Mouse (Mus musculus) mouse trophoblast stem cell (cell line): ENCODE data around the gene Ism1.

ENCODE experiments used
- in situ Hi-C, 2 experiments: fragments of 300-500 bp; cut with MseI, MboI; formaldehyde crosslinking; loops; 2 replicates in 1 of 2; 3 replicates in 1 of 2; pipeline ENCODE4 v1.15.1; 2025

Gene Ism1

DNA sequence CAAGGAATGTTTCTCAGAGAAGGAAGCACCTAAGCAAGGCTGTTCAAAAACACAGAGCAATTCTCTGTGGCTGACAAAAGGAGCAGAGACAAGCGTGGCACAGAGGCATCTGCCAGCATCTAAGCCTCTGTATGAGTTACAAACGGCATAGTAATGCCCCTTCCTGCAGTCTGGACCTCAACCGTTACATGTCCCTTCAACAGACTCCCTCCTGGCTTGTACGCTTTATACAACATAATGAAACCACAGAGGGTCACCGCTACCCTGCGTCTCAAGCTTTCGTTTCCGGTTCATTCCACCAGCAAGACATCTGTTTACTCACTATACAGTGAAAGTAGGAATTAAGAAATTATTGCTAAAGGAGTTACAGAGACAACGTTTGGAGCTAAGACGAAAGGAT is 34.1 kb downstream of the Ism1 start:
- in situ Hi-C loops = no loop called here

DNA sequence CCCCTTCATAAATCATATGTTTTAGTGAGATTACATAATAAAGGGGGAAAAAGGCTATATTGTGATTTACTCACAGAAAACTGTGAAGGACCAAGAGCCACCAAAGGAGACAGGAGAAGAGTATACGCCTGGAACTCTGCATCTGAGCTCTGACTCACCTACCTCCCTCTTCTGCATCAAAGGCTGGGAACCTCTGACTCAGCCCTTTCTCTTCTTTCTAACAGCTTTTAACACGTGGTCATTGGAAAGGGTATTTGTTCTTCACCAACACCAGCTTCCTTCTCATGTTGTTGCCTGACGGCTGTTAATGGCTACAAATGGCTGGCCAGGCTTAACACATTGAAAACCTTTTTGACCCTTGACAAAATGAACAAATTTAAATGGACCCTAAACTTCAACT is 36.2 kb downstream of the Ism1 start:
- in situ Hi-C loops = no loop called here

GRCm38 (mm10) chr2:139717772-139718171 is 39.8 kb downstream of the Ism1 start:
- in situ Hi-C loops = no loop called here

DNA sequence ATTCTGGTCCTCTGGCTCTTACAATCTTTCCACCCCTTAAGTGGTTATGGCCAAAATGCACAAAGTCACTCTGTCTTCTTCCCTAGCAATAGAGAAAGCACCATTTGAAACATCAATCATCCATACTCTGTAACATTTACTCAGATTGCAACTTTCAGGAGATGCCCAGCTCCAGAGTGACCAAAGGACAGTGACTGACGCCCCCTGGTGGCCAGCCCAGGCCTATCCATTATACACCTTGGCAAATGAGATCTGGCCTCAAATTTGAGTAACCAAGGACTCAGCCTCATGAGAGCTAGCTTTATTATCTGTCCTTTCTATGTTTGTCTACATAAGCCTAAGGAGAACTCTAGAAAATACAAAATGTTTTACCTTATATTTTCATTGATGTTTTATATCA is 44.7 kb downstream of the Ism1 start:
- in situ Hi-C loops = loop anchor here (5.0 to 10.0 kb wide), 2 partner anchors 128 to 130 kb away; no protein-coding TSS in a partner anchor

GRCm38 (mm10) chr2:139723304-139723703 is 45.3 kb downstream of the Ism1 start:
- in situ Hi-C loops = loop anchor here (5.0 to 10.0 kb wide), 2 partner anchors 129 to 131 kb away; no protein-coding TSS in a partner anchor

DNA sequence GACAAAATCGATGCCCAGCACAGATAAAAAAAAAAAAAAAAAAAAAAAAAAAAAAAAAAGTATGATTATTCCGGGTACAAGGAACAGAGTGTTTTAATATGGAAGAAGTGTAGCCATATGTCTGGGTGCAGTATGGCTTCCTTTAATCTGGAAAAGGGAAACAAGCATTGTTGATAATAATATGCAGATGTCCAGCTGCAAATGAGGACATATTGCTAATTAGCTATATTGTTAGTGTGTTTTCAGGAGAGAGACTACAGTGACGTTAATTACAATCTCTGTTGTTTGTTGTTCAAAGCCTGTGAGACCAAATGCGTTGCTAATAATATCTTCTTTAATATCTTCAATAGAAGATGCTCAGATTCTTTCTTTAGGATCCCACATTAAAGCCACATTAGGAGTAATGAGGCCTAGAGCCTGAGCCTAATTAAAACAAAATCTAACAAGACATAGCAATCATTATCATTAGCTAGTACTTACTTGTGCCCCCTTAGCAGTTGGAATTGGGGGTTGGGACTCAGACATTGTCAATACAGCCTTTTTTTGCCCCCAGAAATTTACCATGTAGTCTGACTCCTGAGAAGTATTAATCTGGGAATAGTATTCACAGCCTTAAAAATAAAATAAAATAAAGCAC is 46.3 kb downstream of the Ism1 start:
- in situ Hi-C loops = loop anchor here (5.0 to 10.0 kb wide), 2 partner anchors 130 to 132 kb away; no protein-coding TSS in a partner anchor

- in situ Hi-C loops = loop anchor here in 1 of 2 experiments (10.0 kb wide), 1 partner anchor 131 kb away; no protein-coding TSS in a partner anchor
Measured at GRCm38 (mm10) chr2:139725328-139725727, 47.4 kb downstream of the Ism1 start.

DNA sequence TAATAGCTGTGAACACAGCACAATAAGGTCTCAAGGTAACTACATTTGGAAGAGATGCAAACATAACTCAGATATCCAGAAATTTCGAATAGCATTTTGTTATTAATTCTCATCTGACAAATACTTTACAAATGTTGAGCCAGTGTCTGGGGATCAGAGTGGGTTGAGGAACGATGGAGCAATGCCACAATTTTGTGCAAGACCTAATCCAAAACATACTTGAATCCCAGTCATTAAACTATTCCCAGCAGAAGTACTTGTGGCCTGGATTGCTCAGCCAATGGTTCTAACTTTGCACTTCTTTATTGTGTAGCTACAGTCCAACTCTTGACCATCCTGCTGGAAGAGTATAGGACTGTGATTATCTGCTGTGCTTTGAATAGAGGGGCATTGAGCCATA is 50.1 kb downstream of the Ism1 start:
- in situ Hi-C loops = loop anchor here in 1 of 2 experiments (10.0 kb wide), 1 partner anchor 133 kb away; no protein-coding TSS in a partner anchor

- in situ Hi-C loops = loop anchor here in 1 of 2 experiments (10.0 kb wide), 1 partner anchor 135 kb away; no protein-coding TSS in a partner anchor
Measured at GRCm38 (mm10) chr2:139729377-139729776, 51.4 kb downstream of the Ism1 start.

- in situ Hi-C loops = no loop called here
Measured at GRCm38 (mm10) chr2:139742381-139742780, 64.4 kb downstream of the Ism1 start.

DNA sequence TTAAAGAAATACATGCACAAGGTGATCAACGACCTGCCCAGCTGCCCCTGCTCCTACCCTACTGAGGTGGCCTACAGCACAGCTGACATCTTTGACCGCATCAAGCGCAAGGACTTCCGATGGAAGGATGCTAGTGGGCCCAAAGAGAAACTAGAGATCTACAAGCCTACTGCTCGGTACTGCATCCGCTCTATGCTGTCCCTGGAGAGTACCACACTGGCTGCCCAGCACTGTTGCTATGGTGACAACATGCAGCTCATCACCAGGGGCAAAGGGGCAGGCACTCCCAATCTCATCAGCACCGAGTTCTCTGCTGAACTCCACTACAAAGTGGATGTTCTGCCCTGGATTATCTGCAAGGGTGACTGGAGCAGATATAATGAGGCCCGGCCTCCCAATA is 79.0 kb downstream of the Ism1 start:
- in situ Hi-C loops = no loop called here

GRCm38 (mm10) chr2:139757456-139757855 is 79.5 kb downstream of the Ism1 start:
- in situ Hi-C loops = no loop called here

GRCm38 (mm10) chr2:139764355-139764754 is 86.4 kb downstream of the Ism1 start:
- in situ Hi-C loops = no loop called here

GRCm38 (mm10) chr2:139774949-139775570 is 97.1 kb downstream of the Ism1 start:
- in situ Hi-C loops = loop anchor here in 1 of 2 experiments (10.0 kb wide), 1 partner anchor 190 kb away; no protein-coding TSS in a partner anchor

- in situ Hi-C loops = loop anchor here in 1 of 2 experiments (10.0 kb wide), 1 partner anchor 188 kb away; no protein-coding TSS in a partner anchor
Measured at GRCm38 (mm10) chr2:139776644-139777043, 98.7 kb downstream of the Ism1 start.

DNA sequence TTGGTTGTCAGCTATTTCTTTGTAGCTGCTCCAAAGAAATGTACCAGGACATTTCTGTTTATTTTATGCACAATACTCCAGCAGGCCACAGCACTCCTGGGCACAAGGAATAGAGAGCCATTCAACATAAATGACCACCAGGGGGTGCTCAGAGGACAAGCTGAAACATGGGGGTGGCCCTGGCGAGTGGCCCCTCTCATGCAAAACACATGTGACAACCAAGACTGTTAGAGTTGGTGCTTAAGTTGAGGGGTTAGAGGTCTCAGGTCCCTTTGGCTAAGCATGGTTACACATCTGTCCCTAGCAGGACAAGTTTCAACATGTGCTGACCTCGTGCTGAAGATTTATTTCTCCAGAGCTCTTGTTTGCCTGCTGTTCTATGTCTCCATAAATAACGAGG is 100.3 kb downstream of the Ism1 start:
- in situ Hi-C loops = loop anchor here in 1 of 2 experiments (10.0 kb wide), 1 partner anchor 187 kb away; no protein-coding TSS in a partner anchor

DNA sequence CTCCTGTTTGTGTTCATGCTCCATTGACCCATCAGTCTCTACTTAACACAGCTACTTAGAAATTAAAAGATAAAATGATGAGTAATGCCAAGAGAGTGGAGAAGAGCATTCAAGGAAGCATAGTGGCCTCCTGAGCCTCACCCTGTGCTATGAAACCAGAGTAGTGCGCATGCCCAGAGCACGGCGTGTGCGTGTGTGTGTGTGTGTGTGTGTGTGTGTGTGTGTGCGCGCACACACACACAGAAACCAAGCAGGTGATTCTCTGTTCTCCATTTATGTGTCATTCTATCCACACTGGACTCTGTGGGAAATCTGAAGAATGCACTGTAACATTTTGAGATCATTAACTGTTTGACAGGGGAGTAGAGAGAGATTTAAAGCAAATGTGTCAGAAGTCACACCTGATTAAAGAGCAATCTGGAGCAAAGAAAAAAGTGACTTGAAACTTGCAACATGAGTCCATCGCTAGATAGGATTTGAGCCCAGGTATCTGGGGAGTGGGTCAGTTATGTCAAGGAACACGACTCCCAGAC is 105.4 kb downstream of the Ism1 start:
- in situ Hi-C loops = loop anchor here in 1 of 2 experiments (10.0 kb wide), 1 partner anchor 181 kb away; no protein-coding TSS in a partner anchor

GRCm38 (mm10) chr2:139784465-139784864 is 106.5 kb downstream of the Ism1 start:
- in situ Hi-C loops = loop anchor here in 1 of 2 experiments (10.0 kb wide), 1 partner anchor 180 kb away; no protein-coding TSS in a partner anchor

- in situ Hi-C loops = loop anchor here in 1 of 2 experiments (10.0 kb wide), 1 partner anchor 180 kb away; no protein-coding TSS in a partner anchor
Measured at GRCm38 (mm10) chr2:139784946-139785345, 107.0 kb downstream of the Ism1 start.

- in situ Hi-C loops = loop anchor here in 1 of 2 experiments (10.0 kb wide), 1 partner anchor 176 kb away; no protein-coding TSS in a partner anchor
Measured at GRCm38 (mm10) chr2:139788658-139789057, 110.7 kb downstream of the Ism1 start.

DNA sequence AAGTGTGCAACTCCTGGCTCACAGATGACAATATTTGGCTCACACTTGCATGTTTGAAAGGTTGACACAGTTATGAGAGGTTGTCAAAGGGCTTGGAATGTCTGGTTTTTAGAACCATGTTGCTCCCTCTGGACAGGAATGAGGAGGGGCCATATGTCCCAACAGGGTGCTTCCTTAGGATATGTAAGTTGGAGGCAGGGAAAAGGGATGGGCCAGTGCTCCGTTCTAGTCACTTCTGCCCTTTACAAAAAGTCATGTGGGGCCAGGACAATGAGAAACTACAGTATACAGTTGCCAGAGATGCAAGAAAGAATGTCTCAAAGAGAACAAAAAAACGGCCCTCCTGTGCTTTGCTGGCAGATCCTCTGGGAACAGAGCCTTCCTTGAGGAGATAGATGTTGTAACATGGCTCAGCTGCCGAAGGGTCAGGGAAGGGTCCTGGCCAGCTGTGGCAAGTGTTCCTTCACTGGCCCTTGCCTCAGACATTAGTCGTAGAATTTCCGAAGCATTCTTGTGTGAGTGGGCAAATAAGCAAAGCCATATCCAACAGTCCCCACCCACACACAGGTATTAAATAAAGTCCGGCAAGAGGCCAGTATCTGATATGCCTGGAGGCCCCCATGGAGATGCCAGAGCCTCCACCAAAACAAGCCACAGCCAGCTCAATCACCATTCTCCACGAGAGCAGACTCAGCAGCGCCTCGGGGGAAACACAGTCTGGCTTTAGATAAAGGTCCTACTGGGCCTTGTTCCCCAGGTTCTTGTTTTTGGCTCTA is 114.6 kb downstream of the Ism1 start:
- in situ Hi-C loops = no loop called here
